Comparison of ENCODE assay signal across 35 mouse cellular contexts in the genomic region with DNA sequence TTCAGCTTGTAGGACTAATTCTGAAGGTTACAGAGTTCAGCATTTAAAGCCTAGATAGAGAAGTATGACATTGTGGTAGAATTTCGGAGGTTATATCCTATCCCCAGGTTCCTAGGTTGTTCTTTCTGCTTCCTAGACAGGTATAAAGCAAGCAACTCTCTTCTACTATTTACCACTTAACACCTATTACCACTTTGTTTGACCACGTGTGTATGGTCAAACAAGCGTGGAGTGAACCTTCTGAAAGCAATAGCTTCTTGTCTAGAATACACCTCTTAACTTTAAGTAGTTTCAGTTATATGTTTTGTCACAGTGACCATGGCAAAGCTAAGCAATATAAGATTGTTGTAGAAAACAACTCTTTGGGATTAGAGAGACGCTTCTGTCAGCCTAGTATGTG.
"Had no signal": no experiment of that assay in that cellular context is flagged by ENCODE, and none has a peak within 500 bp of the region (broad histone marks: within the 10 kb centered on the region; RNA-seq: fewer than 3 reads in every experiment).

No protein-coding gene starts in this region.

- H3K4me3 ChIP-seq: heart, adult 2 months; heart, embryonic 10.5 days; heart, embryonic 12.5 days; heart, embryonic 13.5 days; heart, embryonic 15.5 days; hindbrain, embryonic 10.5 days; hindbrain, embryonic 12.5 days; hindbrain, embryonic 13.5 days; hindbrain, embryonic 15.5 days; intestine, embryonic 15.5 days; kidney, embryonic 15.5 days; layer of hippocampus, adult 2 months had no signal

- H3K4me2 ChIP-seq: heart, embryonic 11.5 days; heart, embryonic 12.5 days; heart, embryonic 13.5 days; heart, embryonic 15.5 days; hindbrain, embryonic 12.5 days; hindbrain, embryonic 13.5 days; hindbrain, embryonic 14.5 days; hindbrain, embryonic 15.5 days; intestine, embryonic 15.5 days; kidney, embryonic 15.5 days had no signal

- DNase-seq: heart, adult 2 months; heart, postnatal 10 days; heart, postnatal 14 days; heart, postnatal 36 days; heart, postnatal 4 days; kidney, adult 11 months; kidney, adult 18-20 months; kidney, adult 2 months; kidney, adult 8-10 months; kidney, adult 9 months; kidney, postnatal 10 days; kidney, postnatal 14 days; kidney, postnatal 25 days; kidney, postnatal 36 days; kidney, postnatal 4 days; layer of hippocampus, adult 9-11 months had no signal

- H3K9me3 ChIP-seq: heart, embryonic 10.5 days; heart, embryonic 12.5 days; heart, embryonic 13.5 days; heart, embryonic 15.5 days; hindbrain, embryonic 10.5 days; hindbrain, embryonic 12.5 days; hindbrain, embryonic 13.5 days; hindbrain, embryonic 15.5 days; intestine, embryonic 15.5 days; kidney, embryonic 15.5 days had no signal

- H3K27ac ChIP-seq: heart, adult 2 months; heart, embryonic 10.5 days; heart, embryonic 13.5 days; heart, embryonic 15.5 days; hindbrain, embryonic 10.5 days; hindbrain, embryonic 12.5 days; hindbrain, embryonic 13.5 days; hindbrain, embryonic 14.5 days; hindbrain, embryonic 15.5 days; hindbrain, postnatal 0 days; intestine, embryonic 15.5 days; kidney, embryonic 15.5 days; kidney, postnatal 0 days; layer of hippocampus, adult 2 months had no signal

- H3K4me1 ChIP-seq: heart, embryonic 10.5 days; heart, embryonic 12.5 days; heart, embryonic 13.5 days; heart, embryonic 15.5 days; hindbrain, embryonic 10.5 days; hindbrain, embryonic 12.5 days; hindbrain, embryonic 13.5 days; hindbrain, embryonic 15.5 days; intestine, embryonic 15.5 days; kidney, embryonic 15.5 days had no signal

- H3K36me3 ChIP-seq: heart, embryonic 10.5 days; heart, embryonic 12.5 days; heart, embryonic 13.5 days; heart, embryonic 15.5 days; hindbrain, embryonic 10.5 days; hindbrain, embryonic 12.5 days; hindbrain, embryonic 13.5 days; hindbrain, embryonic 15.5 days; intestine, embryonic 15.5 days; kidney, embryonic 15.5 days had no signal

- ATAC-seq: hindbrain, embryonic 16.5 days; hindbrain, postnatal 0 days; inflammation-experienced regulatory T-cells, adult 6 months; intestine, embryonic 15.5 days; intestine, embryonic 16.5 days; intestine, postnatal 0 days had no signal

- H3K9ac ChIP-seq: heart, embryonic 12.5 days; heart, embryonic 13.5 days; heart, embryonic 15.5 days; hindbrain, embryonic 12.5 days; hindbrain, embryonic 13.5 days; hindbrain, embryonic 14.5 days; hindbrain, embryonic 15.5 days; intestine, embryonic 15.5 days; kidney, embryonic 15.5 days had no signal

- H3K27me3 ChIP-seq: heart, embryonic 12.5 days; heart, embryonic 13.5 days; heart, embryonic 15.5 days; hindbrain, embryonic 12.5 days; hindbrain, embryonic 13.5 days; hindbrain, embryonic 15.5 days; intestine, embryonic 15.5 days; kidney, embryonic 15.5 days had no signal
